Mouse (Mus musculus) myocyte (in vitro differentiated cells): ENCODE data around the gene Anks4b.

Source experiments
- E2F4 ChIP-seq: IDR thresholded peaks from one replicate; pipeline ENCODE4 v1.6.1; 2011; ENCODE audit warnings: mild to moderate bottlenecking, control low read depth, moderate library complexity; ENCODE audit not compliant: insufficient read depth
- POLR2A ChIP-seq: IDR thresholded peaks from one replicate; pipeline ENCODE4 v1.6.1; 2011; ENCODE audit warnings: low read depth, mild to moderate bottlenecking, control low read depth, moderate library complexity; ENCODE audit not compliant: insufficient read length

GRCm38 (mm10) chr7:120205989-120206388 lies 32.3 kb downstream of the Anks4b start:
- TF ChIP-seq POLR2A: no peak
- TF ChIP-seq E2F4: no peak
